Mouse (Mus musculus): ENCODE results near the gene Otof. TPM values are rescaled to one million over a fixed set of nuclear protein-coding genes. Genes with fewer than 3 reads are reported as not detected.

Gene Otof
- total and polyA plus RNA-seq, 3 experiments: under 0.01 TPM; not detected in 2

- no peak for ATAC-seq (ENCODE audit: extremely low read depth, insufficient number of reproducible peaks, low FRiP score, poor library complexity, severe bottlenecking)
- no peak for DNase-seq (ENCODE audit: low spot score)
- H3K36me3 ChIP-seq (replicated peaks): no peaks in the 10 kb centered on the region
- H3K9me3 ChIP-seq (replicated peaks): no peaks in the 10 kb centered on the region
- TF ChIP-seq POLR2AphosphoS5 (IDR thresholded peaks at IDR 0.05; ENCODE audit: insufficient replicate concordance, low read depth, low read length) (no peak), CTCF (IDR thresholded peaks at IDR 0.05; ENCODE audit: low read depth, low read length) (no peak), GATA1 (IDR thresholded peaks at IDR 0.05; ENCODE audit: borderline replicate concordance, low read length) (no peak), GATA2 (IDR thresholded peaks at IDR 0.05; ENCODE audit: borderline replicate concordance, low read depth, low read length) (no peak), TAL1 (conservative IDR thresholded peaks at IDR 0.05; ENCODE audit: low read depth, low read length) (no peak)
- no peaks in the 10 kb centered on the region for H3K4me1 ChIP-seq (ENCODE audit: insufficient read depth, low read depth, low read length)
- peaks cover 8% of the 10 kb centered on the region; the same call in 1 of the 2 replicates for H3K27me3 ChIP-seq (ENCODE audit: insufficient read depth, low read length)
- H3K4me3 ChIP-seq (ENCODE audit: low read depth, low read length): no peak overlapping the region
Measured at GRCm38 (mm10) chr5:30470454-30470853, 8.7 kb upstream of the Otof start.

GRCm38 (mm10) chr5:30466315-30466714 lies 4.6 kb upstream of the Otof start:
- no peak for TF ChIP-seq GATA2 (IDR thresholded peaks at IDR 0.05; ENCODE audit: borderline replicate concordance, low read depth, low read length)
- TF ChIP-seq POLR2AphosphoS5 (IDR thresholded peaks at IDR 0.05; ENCODE audit: insufficient replicate concordance, low read depth, low read length): no peak
- no peak for TF ChIP-seq GATA1 (IDR thresholded peaks at IDR 0.05; ENCODE audit: borderline replicate concordance, low read length)
- TF ChIP-seq TAL1 (conservative IDR thresholded peaks at IDR 0.05; ENCODE audit: low read depth, low read length): no peak
- no peak for TF ChIP-seq CTCF (IDR thresholded peaks at IDR 0.05; ENCODE audit: low read depth, low read length)
- Histone ChIP-seq H3K27me3 (ENCODE audit: insufficient read depth, low read length) (peaks cover 17% of the 10 kb centered on the region; the same call in 1 of the 2 replicates), H3K9me3 (replicated peaks) (no peaks in the 10 kb centered on the region), H3K4me3 (ENCODE audit: low read depth, low read length) (no peak overlapping the region), H3K36me3 (replicated peaks) (no peaks in the 10 kb centered on the region), H3K4me1 (ENCODE audit: insufficient read depth, low read depth, low read length) (no peaks in the 10 kb centered on the region)
- no peak for DNase-seq (ENCODE audit: low spot score)
- no peak for ATAC-seq (ENCODE audit: extremely low read depth, insufficient number of reproducible peaks, low FRiP score, poor library complexity, severe bottlenecking)

DNA sequence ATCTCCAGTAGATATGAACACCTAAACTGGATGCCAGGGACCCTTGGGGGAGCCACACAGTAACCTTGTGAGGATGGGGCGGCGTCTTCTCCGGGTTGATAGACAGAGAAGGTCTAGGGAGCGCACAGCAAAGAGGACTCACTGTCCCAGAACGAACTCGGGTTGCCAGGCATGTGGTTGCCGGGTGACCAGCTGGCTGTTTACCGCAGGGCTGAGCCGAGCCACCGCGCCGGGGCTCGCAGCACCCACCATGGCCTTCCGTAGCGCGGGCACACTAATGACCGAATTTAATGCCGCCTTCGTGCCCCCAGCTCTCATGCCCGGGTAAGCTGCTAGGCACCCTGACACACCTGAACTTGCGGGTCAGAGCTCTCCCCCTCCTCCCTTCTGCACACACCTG lies 4.1 kb upstream of the Otof start, which contains the start of gene 1700001C02Rik:
Gene 1700001C02Rik, plus strand, starts transcription at position 187 of the 400 bp plus-strand sequence.
- H3K36me3 ChIP-seq (replicated peaks): no peaks in the 10 kb centered on the region

DNA sequence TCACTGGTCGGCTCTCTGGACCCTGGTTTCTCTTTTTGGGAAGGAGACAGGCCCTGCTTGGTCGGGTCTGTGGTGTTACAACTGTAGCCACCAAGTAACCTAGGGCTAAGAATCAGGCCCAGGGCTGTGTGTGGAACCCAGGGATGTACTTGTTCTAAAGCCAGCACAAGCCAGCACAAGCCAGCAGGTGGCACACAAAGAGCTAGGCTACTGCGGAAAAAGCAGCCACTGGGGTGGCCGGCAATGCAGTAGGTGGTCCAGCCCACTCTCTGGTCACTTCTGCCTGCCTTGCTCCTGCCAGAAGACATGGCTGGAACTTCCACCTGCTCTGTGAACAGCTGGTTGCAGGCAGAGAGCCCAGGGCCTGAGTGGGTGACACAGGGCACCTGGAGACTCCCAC lies 1.6 kb downstream of the Otof start:
- DNase-seq (ENCODE audit: low spot score) (no peak), ATAC-seq (ENCODE audit: extremely low read depth, insufficient number of reproducible peaks, low FRiP score, poor library complexity, severe bottlenecking) (no peak)
- peaks cover 25% of the 10 kb centered on the region for H3K27me3 ChIP-seq (ENCODE audit: insufficient read depth, low read length)
- TF ChIP-seq POLR2AphosphoS5 (IDR thresholded peaks at IDR 0.05; ENCODE audit: insufficient replicate concordance, low read depth, low read length) (no peak), GATA2 (IDR thresholded peaks at IDR 0.05; ENCODE audit: borderline replicate concordance, low read depth, low read length) (no peak)
- no peaks in the 10 kb centered on the region for H3K9me3 ChIP-seq (replicated peaks)
- H3K36me3 ChIP-seq (replicated peaks): no peaks in the 10 kb centered on the region
- H3K4me3 ChIP-seq (ENCODE audit: low read depth, low read length): no peak overlapping the region
- no peaks in the 10 kb centered on the region for H3K4me1 ChIP-seq (ENCODE audit: insufficient read depth, low read depth, low read length)

More for the DNA sequence above, 4.1 kb upstream of the Otof start, which contains the start of gene 1700001C02Rik:
- ATAC-seq (ENCODE audit: extremely low read depth, insufficient number of reproducible peaks, low FRiP score, poor library complexity, severe bottlenecking): no peak
- Histone ChIP-seq H3K27me3 (ENCODE audit: insufficient read depth, low read length) (peaks cover 18% of the 10 kb centered on the region), H3K4me3 (ENCODE audit: low read depth, low read length) (no peak within 1 kb of the TSS), H3K9me3 (replicated peaks) (no peaks in the 10 kb centered on the region), H3K4me1 (ENCODE audit: insufficient read depth, low read depth, low read length) (no peaks in the 10 kb centered on the region)
- DNase-seq (ENCODE audit: low spot score): no peak
- TF ChIP-seq POLR2AphosphoS5 (IDR thresholded peaks at IDR 0.05; ENCODE audit: insufficient replicate concordance, low read depth, low read length) (no peak), TAL1 (conservative IDR thresholded peaks at IDR 0.05; ENCODE audit: low read depth, low read length) (no peak), GATA1 (IDR thresholded peaks at IDR 0.05; ENCODE audit: borderline replicate concordance, low read length) (no peak), GATA2 (IDR thresholded peaks at IDR 0.05; ENCODE audit: borderline replicate concordance, low read depth, low read length) (no peak), CTCF (IDR thresholded peaks at IDR 0.05; ENCODE audit: low read depth, low read length) (no peak)

DNA sequence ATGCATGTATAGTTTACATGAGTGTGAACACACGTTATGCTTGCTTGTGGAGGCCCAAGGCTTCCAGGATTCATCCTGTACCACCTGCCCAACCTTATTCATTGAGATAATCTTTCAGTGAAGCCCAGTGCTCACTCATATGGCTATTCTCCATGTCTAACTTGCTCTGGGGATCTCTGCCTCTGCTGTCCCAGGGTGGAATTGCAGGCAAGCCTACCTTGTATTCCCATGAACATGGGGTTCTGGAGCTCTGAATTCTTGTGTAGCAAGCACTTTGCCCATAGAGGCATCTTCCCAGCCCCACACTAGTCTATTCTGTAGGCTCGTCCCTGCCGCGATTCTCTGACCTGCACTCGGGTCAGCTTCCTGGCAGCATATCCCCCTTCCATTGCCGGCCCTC lies 5.7 kb downstream of the Otof start:
- no peak overlapping the region for H3K4me3 ChIP-seq (ENCODE audit: low read depth, low read length)
- TF ChIP-seq GATA2 (IDR thresholded peaks at IDR 0.05; ENCODE audit: borderline replicate concordance, low read depth, low read length): no peak
- no peak for TF ChIP-seq POLR2AphosphoS5 (IDR thresholded peaks at IDR 0.05; ENCODE audit: insufficient replicate concordance, low read depth, low read length)
- TF ChIP-seq CTCF (IDR thresholded peaks at IDR 0.05; ENCODE audit: low read depth, low read length): no peak
- no peak for ATAC-seq (ENCODE audit: extremely low read depth, insufficient number of reproducible peaks, low FRiP score, poor library complexity, severe bottlenecking)
- no peaks in the 10 kb centered on the region for H3K9me3 ChIP-seq (replicated peaks)
- peaks cover 18% of the 10 kb centered on the region for H3K27me3 ChIP-seq (ENCODE audit: insufficient read depth, low read length)
- no peak for DNase-seq (ENCODE audit: low spot score)
- H3K4me1 ChIP-seq (ENCODE audit: insufficient read depth, low read depth, low read length): no peaks in the 10 kb centered on the region
- H3K36me3 ChIP-seq (replicated peaks): no peaks in the 10 kb centered on the region

- no peaks in the 10 kb centered on the region for H3K4me1 ChIP-seq (ENCODE audit: insufficient read depth, low read depth, low read length)
- peaks cover 9% of the 10 kb centered on the region for H3K27me3 ChIP-seq (ENCODE audit: insufficient read depth, low read length)
- H3K36me3 ChIP-seq (replicated peaks): no peaks in the 10 kb centered on the region
- H3K9me3 ChIP-seq (replicated peaks): no peaks in the 10 kb centered on the region
- no peak for DNase-seq (ENCODE audit: low spot score)
- no peak for TF ChIP-seq TAL1 (conservative IDR thresholded peaks at IDR 0.05; ENCODE audit: low read depth, low read length)
- TF ChIP-seq GATA1 (IDR thresholded peaks at IDR 0.05; ENCODE audit: borderline replicate concordance, low read length): no peak
- no peak for TF ChIP-seq CTCF (IDR thresholded peaks at IDR 0.05; ENCODE audit: low read depth, low read length)
- no peak for ATAC-seq (ENCODE audit: extremely low read depth, insufficient number of reproducible peaks, low FRiP score, poor library complexity, severe bottlenecking)
- H3K4me3 ChIP-seq (ENCODE audit: low read depth, low read length): no peak overlapping the region
Measured at GRCm38 (mm10) chr5:30444327-30444895, 17.3 kb downstream of the Otof start.

Measured in G1E (cell line).